Mouse (Mus musculus) kidney, postnatal 10 days (tissue): ENCODE data around the gene Pjvk.

Experiments used
- DNase-seq: peaks from one replicate; pipeline ENCODE4 v3.0.0; 2021; ENCODE audit warnings: mixed read lengths

Gene Pjvk

GRCm38 (mm10) chr2:76672134-76672745 is 24.0 kb downstream of the Pjvk start:
- DNase-seq: no peak

- peak; percentile 95 for DNase-seq
Measured at GRCm38 (mm10) chr2:76672966-76673392, 24.7 kb downstream of the Pjvk start, which contains the start of gene Fkbp7. Gene Fkbp7, minus strand, starts transcription at chr2:76673116.

- peak; percentile 73 for DNase-seq
Measured at GRCm38 (mm10) chr2:76673472-76674081, 25.3 kb downstream of the Pjvk start.

- DNase-seq: peak; percentile 92
Measured at GRCm38 (mm10) chr2:76674725-76675427, 26.6 kb downstream of the Pjvk start, which contains the start of gene Plekha3. Gene Plekha3, plus strand, starts transcription at chr2:76675281.

- DNase-seq: peak; percentile 50
Measured at GRCm38 (mm10) chr2:76675451-76675850, 27.2 kb downstream of the Pjvk start.

GRCm38 (mm10) chr2:76675949-76676348 is 27.7 kb downstream of the Pjvk start:
- no peak for DNase-seq

- DNase-seq: no peak
Measured at GRCm38 (mm10) chr2:76676401-76677226, 28.3 kb downstream of the Pjvk start.

GRCm38 (mm10) chr2:76682301-76682700 is 34.0 kb downstream of the Pjvk start:
- no peak for DNase-seq

- DNase-seq: no peak
Measured at GRCm38 (mm10) chr2:76686986-76687385, 38.7 kb downstream of the Pjvk start.

- no peak for DNase-seq
Measured at GRCm38 (mm10) chr2:76687608-76688007, 39.3 kb downstream of the Pjvk start.

GRCm38 (mm10) chr2:76688162-76688561 is 39.9 kb downstream of the Pjvk start:
- DNase-seq: no peak

GRCm38 (mm10) chr2:76690436-76691204 is 42.3 kb downstream of the Pjvk start:
- DNase-seq: peak; percentile 81

GRCm38 (mm10) chr2:76693765-76694164 is 45.5 kb downstream of the Pjvk start:
- no peak for DNase-seq

- no peak for DNase-seq
Measured at GRCm38 (mm10) chr2:76695290-76695689, 47.0 kb downstream of the Pjvk start.

- DNase-seq: no peak
Measured at GRCm38 (mm10) chr2:76702188-76702587, 53.9 kb downstream of the Pjvk start.

- DNase-seq: no peak
Measured at GRCm38 (mm10) chr2:76702751-76703150, 54.5 kb downstream of the Pjvk start.

GRCm38 (mm10) chr2:76705655-76706054 is 57.4 kb downstream of the Pjvk start:
- no peak for DNase-seq
